Mouse (Mus musculus) forebrain, postnatal 0 days (tissue): Measurements from ENCODE around the gene Man1a2. TPM values are rescaled to one million over a fixed set of nuclear protein-coding genes. Genes with fewer than 3 reads are reported as not detected.

Source experiments
- ATAC-seq: fragments of 200-750 bp; cut with Nextera tagmentation; 2 replicates; pipeline ENCODE4 v1.8.0; 2017; ENCODE audit warnings: mild to moderate bottlenecking, moderate library complexity
- DNase-seq: peaks from one replicate; pipeline ENCODE4 v3.0.0-alpha.2; 2015
- H3K27ac ChIP-seq: fragments of 300-500 bp; sonication (generic); 2 replicates; pipeline ENCODE4 v1.5.1; 2014; ENCODE audit warnings: low read depth, mild to moderate bottlenecking, antibody characterized with exemption, low read length, moderate library complexity, mixed read lengths
- H3K27me3 ChIP-seq: fragments of 300-500 bp; sonication (generic); 2 replicates; pipeline ENCODE4 v1.6.1; 2014; ENCODE audit warnings: mild to moderate bottlenecking, low read length, mixed read lengths; ENCODE audit not compliant: insufficient read depth
- H3K36me3 ChIP-seq: fragments of 300-500 bp; sonication (generic); 2 replicates; pipeline ENCODE4 v1.6.1; 2014; ENCODE audit warnings: mild to moderate bottlenecking, moderate library complexity; ENCODE audit not compliant: insufficient read depth
- H3K4me1 ChIP-seq: fragments of 300-500 bp; sonication (generic); 2 replicates; pipeline ENCODE4 v1.6.1; 2014; ENCODE audit warnings: antibody characterized with exemption; ENCODE audit not compliant: insufficient read depth
- H3K4me2 ChIP-seq: fragments of 300-500 bp; sonication (generic); 2 replicates; pipeline ENCODE4 v1.6.1; 2014; ENCODE audit warnings: low read depth, mild to moderate bottlenecking, moderate library complexity
- H3K4me3 ChIP-seq: fragments of 300-500 bp; sonication (generic); 2 replicates; pipeline ENCODE4 v1.5.1; 2014; ENCODE audit warnings: low read depth, low read length, mixed read lengths
- H3K9ac ChIP-seq: fragments of 300-500 bp; sonication (generic); 2 replicates; pipeline ENCODE4 v1.6.1; 2014; ENCODE audit warnings: mild to moderate bottlenecking
- H3K9me3 ChIP-seq: fragments of 300-500 bp; sonication (generic); 2 replicates; pipeline ENCODE4 v1.6.1; 2016; ENCODE audit warnings: low read length
- CTCF ChIP-seq: sonication (generic); IDR thresholded peaks from 2 replicates; pipeline ENCODE4 v1.5.1; 2016; ENCODE audit warnings: antibody characterized with exemption, control low read depth, low read depth
- WGBS: fragments of 180-500 bp; shearing (Covaris S2); extraction: QIAGEN DNeasy Blood & Tissue Kit; methylation state at CpG from one replicate; pipeline ENCODE4 v1.1.7; 2014; 5-methylcytosine and 5-hydroxymethylcytosine counted together
- polyA plus RNA-seq: library from polyadenylated mRNA; unstranded; fragments of >200 nt; fragmentation: Nextera tagmentation; extraction: Ambion mirVana; gene quantifications from 2 replicates; pipeline ENCODE4 v1.2.1, GENCODE M21; 2015
- total RNA-seq: library from RNA; depleted of rRNA; stranded (reverse); fragments of >200 nt; gene quantifications from 2 replicates; pipeline ENCODE4 v1.2.3, GENCODE M21; 2014

The Man1a2 gene
- total and polyA plus RNA-seq, 2 experiments from 2014 or later = 48.2 to 54.3 TPM

DNA sequence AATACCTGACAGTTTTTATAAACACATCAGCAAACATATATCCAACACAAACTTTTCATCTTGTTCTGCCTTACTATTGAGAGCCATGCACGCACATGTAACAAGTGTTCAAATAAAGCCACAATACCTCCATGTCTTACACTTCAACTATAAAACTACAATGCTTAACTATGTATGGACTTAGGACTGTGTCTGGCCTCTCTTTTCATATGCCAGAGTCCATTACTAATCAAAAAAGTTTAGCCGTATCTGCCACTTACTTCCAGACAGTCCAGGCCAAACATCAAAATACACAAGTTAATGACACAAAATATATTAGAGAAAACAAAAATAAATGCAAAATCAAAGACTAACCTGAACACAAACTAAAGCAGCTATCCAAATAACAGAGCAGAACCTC lies 14.9 kb downstream of the Man1a2 start:
- Histone ChIP-seq H3K4me2 (no peak overlapping the region), H3K4me3 (no peak overlapping the region), H3K27ac (no peak overlapping the region), H3K9me3 (no peaks in the 10 kb centered on the region), H3K27me3 (no peaks in the 10 kb centered on the region), H3K9ac (no peak overlapping the region), H3K4me1 (peaks cover 4% of the 10 kb centered on the region; the same call in 1 of the 2 replicates), H3K36me3 (no peaks in the 10 kb centered on the region)
- 90% methylated on average over 2 of the region's 2 CpGs for WGBS
- no peak for TF ChIP-seq CTCF
- no peak for ATAC-seq
- DNase-seq = no peak

DNA sequence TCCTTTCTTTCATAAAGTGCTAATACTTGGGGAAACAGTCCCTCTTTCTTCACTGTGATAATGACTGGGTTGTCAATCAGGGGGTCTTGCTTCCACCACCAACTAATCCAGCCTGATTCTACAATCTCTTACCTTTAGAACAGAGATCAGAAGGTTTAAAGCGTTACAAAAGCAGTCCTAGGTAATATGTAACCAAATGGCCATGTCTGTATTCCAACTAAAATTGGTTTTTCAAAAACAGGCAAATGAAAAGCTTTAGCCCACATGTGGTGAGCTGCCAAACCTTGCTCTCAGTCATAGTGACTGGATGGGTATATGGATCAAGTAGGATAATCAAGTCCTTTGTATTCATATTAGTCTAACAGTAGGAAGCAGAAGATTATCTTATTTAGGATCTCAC lies 32.0 kb downstream of the Man1a2 start:
- 65% methylated on average over 1 of the region's 1 CpGs for WGBS
- no peak for TF ChIP-seq CTCF
- H3K9ac ChIP-seq = no peak overlapping the region
- ATAC-seq (no peak), DNase-seq (no peak)
- no peaks in the 10 kb centered on the region for H3K36me3 ChIP-seq
- no peak overlapping the region for H3K4me2 ChIP-seq
- H3K9me3 ChIP-seq = no peaks in the 10 kb centered on the region
- H3K27ac ChIP-seq = no peak overlapping the region
- no peak overlapping the region for H3K4me3 ChIP-seq
- no peaks in the 10 kb centered on the region for H3K27me3 ChIP-seq
- no peaks in the 10 kb centered on the region for H3K4me1 ChIP-seq

DNA sequence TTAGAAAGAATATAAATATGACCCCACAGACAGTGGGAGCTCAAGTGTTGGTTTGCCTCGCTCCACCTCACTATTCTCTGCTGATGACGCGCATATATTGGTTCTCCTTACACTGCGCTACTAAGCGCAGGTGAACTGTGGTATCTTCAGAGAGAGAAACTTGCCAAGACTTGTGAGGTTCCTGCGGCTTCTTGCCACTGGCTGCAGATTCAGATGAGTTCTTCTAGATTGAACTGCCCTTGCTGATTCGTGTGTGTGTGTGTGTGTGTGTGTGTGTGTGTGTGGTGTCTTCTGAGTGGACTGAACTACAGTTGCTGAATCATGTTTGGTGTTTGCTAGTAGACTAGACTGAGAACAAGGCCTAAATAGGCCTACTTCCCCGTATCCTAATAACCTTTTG lies 43.7 kb downstream of the Man1a2 start:
- no peak overlapping the region for H3K4me3 ChIP-seq
- no peaks in the 10 kb centered on the region for H3K4me1 ChIP-seq
- H3K9me3 ChIP-seq = no peaks in the 10 kb centered on the region
- H3K27ac ChIP-seq = no peak overlapping the region
- no peaks in the 10 kb centered on the region for H3K27me3 ChIP-seq
- no peak for ATAC-seq
- no peak for DNase-seq
- TF ChIP-seq CTCF = no peak
- WGBS = 95% methylated on average over 8 of the region's 8 CpGs
- no peak overlapping the region for H3K9ac ChIP-seq
- peaks cover 5% of the 10 kb centered on the region; the same call in 1 of the 2 replicates for H3K36me3 ChIP-seq
- no peak overlapping the region for H3K4me2 ChIP-seq

DNA sequence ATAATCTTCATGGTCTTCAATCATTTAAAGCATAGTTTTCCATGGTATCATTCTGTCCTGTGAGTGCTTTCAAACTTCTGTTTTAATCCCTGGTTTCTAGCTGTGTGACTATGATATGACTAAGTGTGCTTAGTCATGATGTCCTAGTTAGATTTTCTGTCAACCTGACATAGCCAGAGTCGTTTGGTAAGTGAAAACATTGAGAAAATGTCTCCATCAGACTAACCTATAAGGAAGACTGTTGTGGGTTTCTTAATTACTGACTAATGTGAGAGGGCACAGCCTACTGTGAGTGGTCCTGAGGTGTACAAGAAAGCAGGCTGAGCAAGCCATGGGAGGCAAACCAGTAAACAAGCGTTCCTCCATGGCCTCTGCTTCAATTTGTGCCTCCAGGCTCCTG lies 49.0 kb downstream of the Man1a2 start:
- DNase-seq (no peak), ATAC-seq (no peak)
- Histone ChIP-seq H3K4me2 (no peak overlapping the region), H3K27ac (no peak overlapping the region), H3K4me3 (no peak overlapping the region), H3K9ac (no peak overlapping the region), H3K4me1 (no peaks in the 10 kb centered on the region), H3K9me3 (no peaks in the 10 kb centered on the region), H3K27me3 (no peaks in the 10 kb centered on the region), H3K36me3 (no peaks in the 10 kb centered on the region; the same call in 1 of the 2 replicates)
- WGBS = 90% methylated on average over 2 of the region's 2 CpGs
- TF ChIP-seq CTCF = no peak

DNA sequence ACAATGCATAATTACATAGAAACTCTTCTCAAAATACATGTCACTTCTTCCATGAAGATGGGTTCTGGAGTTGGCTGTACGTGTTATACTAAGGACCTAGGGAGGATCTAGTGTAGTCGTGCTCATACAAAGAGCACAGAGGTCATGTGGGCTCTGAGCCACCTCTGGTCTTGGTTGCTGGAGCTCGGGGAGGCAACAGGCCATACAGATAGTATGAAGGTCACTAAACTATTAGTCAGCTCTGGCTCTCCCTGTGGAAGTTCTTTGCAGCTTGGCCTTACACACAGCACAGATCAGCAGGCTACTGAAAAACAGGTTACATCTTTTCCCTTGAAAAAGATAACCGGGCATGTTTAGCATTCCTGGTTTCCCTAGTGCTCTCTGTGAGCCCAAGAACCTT lies 50.5 kb downstream of the Man1a2 start:
- H3K27ac ChIP-seq = no peak overlapping the region
- 91% methylated on average over 4 of the region's 4 CpGs for WGBS
- no peaks in the 10 kb centered on the region for H3K27me3 ChIP-seq
- no peak for DNase-seq
- H3K36me3 ChIP-seq = peaks cover 3% of the 10 kb centered on the region; the same call in 1 of the 2 replicates
- no peak overlapping the region for H3K9ac ChIP-seq
- no peaks in the 10 kb centered on the region for H3K9me3 ChIP-seq
- TF ChIP-seq CTCF = no peak
- H3K4me1 ChIP-seq = no peaks in the 10 kb centered on the region
- H3K4me3 ChIP-seq = no peak overlapping the region
- no peak overlapping the region for H3K4me2 ChIP-seq
- ATAC-seq = no peak

DNA sequence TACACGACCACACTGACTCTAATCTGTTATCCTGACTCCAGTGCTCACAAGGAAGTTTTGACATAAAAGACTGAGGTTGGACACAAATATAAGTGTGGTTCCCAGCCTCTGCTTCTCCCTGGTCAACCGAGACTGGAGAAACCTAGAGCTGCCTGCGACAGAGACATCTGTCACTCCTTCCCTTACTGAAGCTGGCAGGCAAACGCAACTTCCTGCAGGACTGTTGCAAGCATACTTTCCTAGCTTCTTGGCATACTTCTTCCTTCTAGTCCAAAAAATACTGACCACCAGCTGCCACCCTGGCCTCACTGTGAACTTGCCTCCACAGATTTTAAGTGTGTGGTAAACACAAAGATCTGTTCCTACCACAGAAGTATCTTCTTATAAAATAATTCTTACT lies 66.8 kb downstream of the Man1a2 start:
- Histone ChIP-seq H3K4me2 (no peak overlapping the region), H3K36me3 (no peaks in the 10 kb centered on the region), H3K27ac (no peak overlapping the region), H3K27me3 (no peaks in the 10 kb centered on the region), H3K9me3 (no peaks in the 10 kb centered on the region), H3K4me3 (no peak overlapping the region), H3K9ac (no peak overlapping the region), H3K4me1 (no peaks in the 10 kb centered on the region)
- no peak for TF ChIP-seq CTCF
- no peak for ATAC-seq
- DNase-seq = no peak
- 82% methylated on average over 4 of the region's 4 CpGs for WGBS

DNA sequence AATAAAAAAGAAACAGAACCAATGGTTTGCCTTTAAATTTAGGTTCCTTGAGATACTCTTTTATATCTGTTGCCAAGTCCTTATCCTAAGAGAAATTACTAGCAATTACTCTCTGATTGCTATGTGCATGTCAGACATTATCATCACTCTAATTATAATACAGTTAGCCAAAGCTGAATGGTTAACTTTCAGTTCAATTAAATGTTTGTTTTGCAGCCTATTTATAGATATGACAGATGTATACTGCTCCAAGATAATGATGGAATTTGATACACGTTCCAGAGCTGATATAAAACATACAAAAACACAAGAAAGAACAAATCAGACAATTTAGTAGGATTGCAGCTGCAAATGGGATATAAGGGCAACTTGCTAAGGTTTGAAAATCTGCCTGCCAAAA lies 74.4 kb downstream of the Man1a2 start:
- H3K9ac ChIP-seq = no peak overlapping the region
- DNase-seq = no peak
- peak; percentile 71 for ATAC-seq
- 61% methylated on average over 1 of the region's 1 CpGs for WGBS
- H3K4me1 ChIP-seq = no peaks in the 10 kb centered on the region
- H3K27ac ChIP-seq = no peak overlapping the region
- no peak overlapping the region for H3K4me2 ChIP-seq
- H3K36me3 ChIP-seq = no peaks in the 10 kb centered on the region
- H3K9me3 ChIP-seq = no peaks in the 10 kb centered on the region
- no peaks in the 10 kb centered on the region for H3K27me3 ChIP-seq
- no peak for TF ChIP-seq CTCF
- H3K4me3 ChIP-seq = no peak overlapping the region

DNA sequence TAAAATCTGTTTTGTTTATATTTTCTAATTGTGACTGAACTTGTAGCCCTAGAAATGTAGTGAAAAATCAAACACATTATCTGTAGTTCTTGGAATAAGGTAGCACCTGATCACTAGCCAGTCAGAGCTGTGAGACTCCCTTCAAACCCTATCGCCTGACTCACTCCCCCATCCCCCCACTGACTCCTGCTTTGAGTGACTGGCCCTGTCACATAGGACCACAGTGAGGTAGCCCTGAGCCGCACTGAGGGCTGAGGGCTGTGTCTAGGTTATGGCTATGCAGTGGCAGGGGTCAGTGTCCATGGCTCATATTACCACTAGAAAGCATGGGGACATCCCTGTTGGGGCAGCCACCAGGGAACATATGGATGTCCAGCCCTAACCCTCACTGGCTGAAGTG lies 80.8 kb downstream of the Man1a2 start:
- DNase-seq (no peak), ATAC-seq (no peak)
- no peak overlapping the region for H3K9ac ChIP-seq
- H3K27me3 ChIP-seq = no peaks in the 10 kb centered on the region
- no peaks in the 10 kb centered on the region for H3K36me3 ChIP-seq
- no peak for TF ChIP-seq CTCF
- H3K27ac ChIP-seq = no peak overlapping the region
- WGBS = 92% methylated on average over 2 of the region's 2 CpGs
- no peak overlapping the region for H3K4me3 ChIP-seq
- H3K4me2 ChIP-seq = no peak overlapping the region
- H3K9me3 ChIP-seq = no peaks in the 10 kb centered on the region
- no peaks in the 10 kb centered on the region for H3K4me1 ChIP-seq
